Mouse (Mus musculus) heart, embryonic 10.5 days (tissue): ENCODE data around the gene Trim75. TPM values are rescaled to one million over a fixed set of nuclear protein-coding genes. Genes with fewer than 3 reads are reported as not detected.

Experiments used
- DNase-seq: peaks from one replicate; pipeline ENCODE4 v3.0.0-alpha.2; 2017; ENCODE audit warnings: low spot score
- H3K27ac ChIP-seq: fragments of 300-500 bp; sonication (generic); 2 replicates; pipeline ENCODE4 v1.5.1; 2016; ENCODE audit warnings: mild to moderate bottlenecking
- H3K27me3 ChIP-seq: fragments of 300-500 bp; sonication (generic); 2 replicates; pipeline ENCODE4 v1.6.1; 2016; ENCODE audit warnings: mild to moderate bottlenecking; ENCODE audit not compliant: poor library complexity, insufficient read depth, severe bottlenecking
- H3K36me3 ChIP-seq: fragments of 300-500 bp; sonication (generic); 2 replicates; pipeline ENCODE4 v1.6.1; 2016; ENCODE audit warnings: mild to moderate bottlenecking, moderate library complexity
- H3K4me1 ChIP-seq: fragments of 300-500 bp; sonication (generic); 2 replicates; pipeline ENCODE4 v1.6.1; 2016; ENCODE audit warnings: mild to moderate bottlenecking
- H3K4me3 ChIP-seq: fragments of 300-500 bp; sonication (generic); 2 replicates; pipeline ENCODE4 v1.5.1; 2016; ENCODE audit warnings: mild to moderate bottlenecking, moderate library complexity
- H3K9me3 ChIP-seq: fragments of 300-500 bp; sonication (generic); 2 replicates; pipeline ENCODE4 v1.6.1; 2016; ENCODE audit warnings: mild to moderate bottlenecking, moderate library complexity
- WGBS: fragments of 180-500 bp; shearing (Covaris S2); methylation state at CpG from one replicate; pipeline ENCODE4 v1.1.7; 2016; 5-methylcytosine and 5-hydroxymethylcytosine counted together
- polyA plus RNA-seq: library from polyadenylated mRNA; unstranded; fragments of >200 nt; fragmentation: Nextera tagmentation; extraction: Ambion mirVana; gene quantifications from 2 replicates; pipeline ENCODE4 v1.2.1, GENCODE M21; 2016

Trim75 gene
- polyA plus RNA-seq, 1 experiment from 2014 or later: not detected

DNA sequence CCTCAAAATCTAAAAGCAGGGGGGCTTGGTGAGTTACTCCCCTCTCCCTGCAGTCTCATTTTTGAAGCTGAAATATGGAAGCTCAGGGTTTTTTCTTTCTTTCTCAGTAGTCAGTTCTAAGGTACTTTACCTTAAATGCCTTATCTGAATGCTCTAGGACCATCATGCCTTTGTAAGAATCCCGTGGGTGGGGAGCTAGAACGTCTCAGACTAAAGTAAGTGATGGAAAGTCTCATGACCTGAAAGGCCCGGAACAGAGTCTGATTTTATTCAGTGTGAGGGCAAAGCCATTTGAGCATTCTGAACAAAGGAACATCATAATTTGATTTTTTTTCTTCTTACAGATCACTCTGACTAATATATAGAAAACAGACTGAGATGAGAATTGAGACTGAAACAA lies 52.6 kb downstream of the Trim75 start:
- no peaks in the 10 kb centered on the region for H3K9me3 ChIP-seq
- H3K27me3 ChIP-seq: no peaks in the 10 kb centered on the region
- no peak overlapping the region for H3K4me3 ChIP-seq
- H3K27ac ChIP-seq: no peak overlapping the region
- no peak for DNase-seq
- WGBS: 78% methylated on average over 3 of the region's 3 CpGs
- H3K36me3 ChIP-seq: no peaks in the 10 kb centered on the region
- no peaks in the 10 kb centered on the region for H3K4me1 ChIP-seq

Other genes starting within 250 kb of the Trim75 start
- 10.0 and 11.9 TPM in 2 replicates for gene Klhl2, start 137.8 kb downstream of the Trim75 start, polyA plus RNA-seq
- gene Tmem192, start 40.6 kb downstream of the Trim75 start, polyA plus RNA-seq: 28.5 and 29.0 TPM in 2 replicates
- 0.16 TPM in 2 replicates for gene Trim61, start 30.7 kb upstream of the Trim75 start, polyA plus RNA-seq
- gene Trim60, start 30.8 kb upstream of the Trim75 start, polyA plus RNA-seq: not detected in 2 replicates
- gene Apela, start 49.5 kb upstream of the Trim75 start, polyA plus RNA-seq: 10.7 and 13.8 TPM in 2 replicates
- not detected in 2 replicates for gene Gm10663, start 87.2 kb upstream of the Trim75 start, polyA plus RNA-seq
- not detected in 2 replicates for gene BC030870, start 141.7 kb upstream of the Trim75 start, polyA plus RNA-seq